Mouse (Mus musculus) frontal cortex, postnatal 14 days (tissue): ENCODE measurements at regions not wholly inside any gene's neighbourhood (a gene's known extent, or its start where the extent isn't known, plus 50 kb on each side); places are given as distances from the start of the nearest gene placed in this dataset.

Experiments
- DNase-seq, 2 experiments: peaks; one replicate each; pipeline ENCODE4 v3.0.0; 2022; ENCODE audit warnings: low spot score in 2 of 2

- no peak for DNase-seq
Observed at GRCm38 (mm10) chr15:32082109-32082508, 95.0 kb upstream of the Tas2r119 start.

GRCm38 (mm10) chr15:32093889-32094288 lies 83.2 kb upstream of the Tas2r119 start:
- DNase-seq, result no peak

GRCm38 (mm10) chr15:32095554-32095953 lies 81.5 kb upstream of the Tas2r119 start:
- DNase-seq, result no peak

GRCm38 (mm10) chr15:32110659-32111058 lies 66.4 kb upstream of the Tas2r119 start:
- DNase-seq, result no peak
